Mouse (Mus musculus): ENCODE data around the gene Trarg1. TPM values are rescaled to one million over a fixed set of nuclear protein-coding genes. Genes with fewer than 3 reads are reported as not detected.

The Trarg1 gene
- polyA plus RNA-seq, 1 experiment from 2014 or later, result not detected

GRCm38 (mm10) chr11:76699626-76700025 lies 20.0 kb downstream of the Trarg1 start:
- Histone ChIP-seq H3K36me3 (ENCODE audit: control insufficient read depth, insufficient read depth, low read length) (no peaks in the 10 kb centered on the region), H3K27me3 (ENCODE audit: control insufficient read depth, insufficient read depth, low read length) (no peaks in the 10 kb centered on the region), H3K9me3 (ENCODE audit: control insufficient read depth, low read length) (no peaks in the 10 kb centered on the region), H3K4me2 (ENCODE audit: low read depth, low read length, severe bottlenecking) (no peak overlapping the region), H3K27ac (ENCODE audit: low read depth, low read length) (no peak overlapping the region), H3K4me3 (ENCODE audit: low read depth, low read length) (no peak overlapping the region), H3K4me1 (replicated peaks; ENCODE audit: control insufficient read depth, insufficient read depth, low read length) (no peaks in the 10 kb centered on the region), H3K9ac (ENCODE audit: low read length) (no peak overlapping the region)
- ATAC-seq (replicated peaks; ENCODE audit: low FRiP score), result no peak
- no peak for DNase-seq (ENCODE audit: low spot score)
- 59% methylated on average over 9 of the region's 9 CpGs for WGBS

- Histone ChIP-seq H3K4me1 (replicated peaks; ENCODE audit: control insufficient read depth, insufficient read depth, low read length) (no peaks in the 10 kb centered on the region), H3K4me2 (ENCODE audit: low read depth, low read length, severe bottlenecking) (no peak overlapping the region), H3K9me3 (ENCODE audit: control insufficient read depth, low read length) (no peaks in the 10 kb centered on the region; the same call in 1 of the 2 replicates), H3K36me3 (ENCODE audit: control insufficient read depth, insufficient read depth, low read length) (no peaks in the 10 kb centered on the region), H3K27me3 (ENCODE audit: control insufficient read depth, insufficient read depth, low read length) (no peaks in the 10 kb centered on the region), H3K9ac (ENCODE audit: low read length) (no peak overlapping the region), H3K27ac (ENCODE audit: low read depth, low read length) (no peak overlapping the region), H3K4me3 (ENCODE audit: low read depth, low read length) (no peak overlapping the region)
- ATAC-seq (replicated peaks; ENCODE audit: low FRiP score) (no peak), DNase-seq (ENCODE audit: low spot score) (no peak)
- 84% methylated on average over 3 of the region's 3 CpGs for WGBS
Measured at GRCm38 (mm10) chr11:76707656-76708055, 28.0 kb downstream of the Trarg1 start.

GRCm38 (mm10) chr11:76708066-76708465 lies 28.5 kb downstream of the Trarg1 start:
- WGBS, result 83% methylated on average over 1 of the region's 1 CpGs
- Histone ChIP-seq H3K4me3 (ENCODE audit: low read depth, low read length) (no peak overlapping the region), H3K36me3 (ENCODE audit: control insufficient read depth, insufficient read depth, low read length) (no peaks in the 10 kb centered on the region), H3K4me1 (replicated peaks; ENCODE audit: control insufficient read depth, insufficient read depth, low read length) (no peaks in the 10 kb centered on the region), H3K27me3 (ENCODE audit: control insufficient read depth, insufficient read depth, low read length) (no peaks in the 10 kb centered on the region), H3K9me3 (ENCODE audit: control insufficient read depth, low read length) (no peaks in the 10 kb centered on the region; the same call in 1 of the 2 replicates), H3K9ac (ENCODE audit: low read length) (no peak overlapping the region), H3K27ac (ENCODE audit: low read depth, low read length) (no peak overlapping the region), H3K4me2 (ENCODE audit: low read depth, low read length, severe bottlenecking) (no peak overlapping the region)
- no peak for DNase-seq (ENCODE audit: low spot score)
- no peak for ATAC-seq (replicated peaks; ENCODE audit: low FRiP score)

GRCm38 (mm10) chr11:76708881-76709280 lies 29.3 kb downstream of the Trarg1 start:
- Histone ChIP-seq H3K27ac (ENCODE audit: low read depth, low read length) (no peak overlapping the region), H3K4me1 (replicated peaks; ENCODE audit: control insufficient read depth, insufficient read depth, low read length) (no peaks in the 10 kb centered on the region), H3K4me3 (ENCODE audit: low read depth, low read length) (no peak overlapping the region), H3K9ac (ENCODE audit: low read length) (no peak overlapping the region), H3K9me3 (ENCODE audit: control insufficient read depth, low read length) (no peaks in the 10 kb centered on the region; the same call in 1 of the 2 replicates), H3K36me3 (ENCODE audit: control insufficient read depth, insufficient read depth, low read length) (no peaks in the 10 kb centered on the region), H3K4me2 (ENCODE audit: low read depth, low read length, severe bottlenecking) (no peak overlapping the region), H3K27me3 (ENCODE audit: control insufficient read depth, insufficient read depth, low read length) (no peaks in the 10 kb centered on the region)
- WGBS, result 44% methylated on average over 1 of the region's 1 CpGs
- no peak for ATAC-seq (replicated peaks; ENCODE audit: low FRiP score)
- no peak for DNase-seq (ENCODE audit: low spot score)

- Histone ChIP-seq H3K9ac (ENCODE audit: low read length) (no peak overlapping the region; the same call in 1 of the 2 replicates), H3K9me3 (ENCODE audit: control insufficient read depth, low read length) (no peaks in the 10 kb centered on the region; the same call in 1 of the 2 replicates), H3K27me3 (ENCODE audit: control insufficient read depth, insufficient read depth, low read length) (no peaks in the 10 kb centered on the region), H3K27ac (ENCODE audit: low read depth, low read length) (no peak overlapping the region), H3K4me3 (ENCODE audit: low read depth, low read length) (no peak overlapping the region), H3K36me3 (ENCODE audit: control insufficient read depth, insufficient read depth, low read length) (no peaks in the 10 kb centered on the region), H3K4me2 (ENCODE audit: low read depth, low read length, severe bottlenecking) (no peak overlapping the region), H3K4me1 (replicated peaks; ENCODE audit: control insufficient read depth, insufficient read depth, low read length) (no peaks in the 10 kb centered on the region)
- 29% methylated on average over 12 of the region's 17 CpGs for WGBS
- DNase-seq (ENCODE audit: low spot score) (no peak), ATAC-seq (replicated peaks; ENCODE audit: low FRiP score) (no peak)
Measured at GRCm38 (mm10) chr11:76709625-76710452, 30.2 kb downstream of the Trarg1 start.

GRCm38 (mm10) chr11:76717000-76717399 lies 37.4 kb downstream of the Trarg1 start:
- H3K4me2 ChIP-seq (ENCODE audit: low read depth, low read length, severe bottlenecking), result no peak overlapping the region
- no peaks in the 10 kb centered on the region for H3K27me3 ChIP-seq (ENCODE audit: control insufficient read depth, insufficient read depth, low read length)
- ATAC-seq (replicated peaks; ENCODE audit: low FRiP score) (no peak), DNase-seq (ENCODE audit: low spot score) (no peak)
- H3K4me1 ChIP-seq (replicated peaks; ENCODE audit: control insufficient read depth, insufficient read depth, low read length), result no peaks in the 10 kb centered on the region
- no peak overlapping the region for H3K27ac ChIP-seq (ENCODE audit: low read depth, low read length)
- 81% methylated on average over 4 of the region's 4 CpGs for WGBS
- no peaks in the 10 kb centered on the region for H3K9me3 ChIP-seq (ENCODE audit: control insufficient read depth, low read length)
- no peak overlapping the region for H3K9ac ChIP-seq (ENCODE audit: low read length)
- no peak overlapping the region for H3K4me3 ChIP-seq (ENCODE audit: low read depth, low read length)
- H3K36me3 ChIP-seq (ENCODE audit: control insufficient read depth, insufficient read depth, low read length), result no peaks in the 10 kb centered on the region

- Histone ChIP-seq H3K36me3 (ENCODE audit: control insufficient read depth, insufficient read depth, low read length) (no peaks in the 10 kb centered on the region), H3K27ac (ENCODE audit: low read depth, low read length) (no peak overlapping the region), H3K9ac (ENCODE audit: low read length) (no peak overlapping the region), H3K4me1 (replicated peaks; ENCODE audit: control insufficient read depth, insufficient read depth, low read length) (no peaks in the 10 kb centered on the region), H3K4me2 (ENCODE audit: low read depth, low read length, severe bottlenecking) (no peak overlapping the region), H3K9me3 (ENCODE audit: control insufficient read depth, low read length) (no peaks in the 10 kb centered on the region), H3K4me3 (ENCODE audit: low read depth, low read length) (no peak overlapping the region), H3K27me3 (ENCODE audit: control insufficient read depth, insufficient read depth, low read length) (no peaks in the 10 kb centered on the region)
- ATAC-seq (replicated peaks; ENCODE audit: low FRiP score) (no peak), DNase-seq (ENCODE audit: low spot score) (no peak)
- 85% methylated on average over 8 of the region's 8 CpGs for whole genome bisulfite sequencing
Measured at GRCm38 (mm10) chr11:76723911-76724310, 44.3 kb downstream of the Trarg1 start.

GRCm38 (mm10) chr11:76728093-76728492 lies 48.5 kb downstream of the Trarg1 start:
- H3K27ac ChIP-seq (ENCODE audit: low read depth, low read length), result no peak overlapping the region
- H3K4me3 ChIP-seq (ENCODE audit: low read depth, low read length), result no peak overlapping the region
- ATAC-seq (replicated peaks; ENCODE audit: low FRiP score) (no peak), DNase-seq (ENCODE audit: low spot score) (no peak)
- H3K4me2 ChIP-seq (ENCODE audit: low read depth, low read length, severe bottlenecking), result no peak overlapping the region
- H3K9me3 ChIP-seq (ENCODE audit: control insufficient read depth, low read length), result no peaks in the 10 kb centered on the region
- no peaks in the 10 kb centered on the region for H3K4me1 ChIP-seq (replicated peaks; ENCODE audit: control insufficient read depth, insufficient read depth, low read length)
- 76% methylated on average over 11 of the region's 11 CpGs for WGBS
- H3K27me3 ChIP-seq (ENCODE audit: control insufficient read depth, insufficient read depth, low read length), result no peaks in the 10 kb centered on the region
- peaks cover 2% of the 10 kb centered on the region; the same call in 1 of the 2 replicates for H3K36me3 ChIP-seq (ENCODE audit: control insufficient read depth, insufficient read depth, low read length)
- H3K9ac ChIP-seq (ENCODE audit: low read length), result no peak overlapping the region

GRCm38 (mm10) chr11:76730650-76731049 lies 51.0 kb downstream of the Trarg1 start:
- no peak overlapping the region for H3K4me3 ChIP-seq (ENCODE audit: low read depth, low read length)
- H3K27ac ChIP-seq (ENCODE audit: low read depth, low read length), result no peak overlapping the region
- WGBS, result 90% methylated on average over 3 of the region's 3 CpGs
- DNase-seq (ENCODE audit: low spot score), result no peak
- H3K36me3 ChIP-seq (ENCODE audit: control insufficient read depth, insufficient read depth, low read length), result peaks cover 2% of the 10 kb centered on the region; the same call in 1 of the 2 replicates
- no peaks in the 10 kb centered on the region for H3K4me1 ChIP-seq (replicated peaks; ENCODE audit: control insufficient read depth, insufficient read depth, low read length)
- no peaks in the 10 kb centered on the region for H3K27me3 ChIP-seq (ENCODE audit: control insufficient read depth, insufficient read depth, low read length)
- H3K9me3 ChIP-seq (ENCODE audit: control insufficient read depth, low read length), result no peaks in the 10 kb centered on the region
- no peak overlapping the region for H3K9ac ChIP-seq (ENCODE audit: low read length)
- no peak for ATAC-seq (replicated peaks; ENCODE audit: low FRiP score)
- no peak overlapping the region for H3K4me2 ChIP-seq (ENCODE audit: low read depth, low read length, severe bottlenecking)

Data from forebrain, embryonic 11.5 days (tissue).